Mouse (Mus musculus) ovary, postnatal 10 days (tissue): ENCODE results near the gene Cyp1a1.
"Not testable (repeated sequence)": the region's sequence is repeated elsewhere in the genome, so short reads cannot be mapped to it uniquely, and the experiment has no call there.

Source experiments
- DNase-seq: peaks from one replicate; pipeline ENCODE4 v3.0.0; 2022; ENCODE audit warnings: low spot score

The Cyp1a1 gene

GRCm38 (mm10) chr9:57706496-57706895, 18.8 kb downstream of the Cyp1a1 start:
- no peak for DNase-seq

GRCm38 (mm10) chr9:57708068-57708719, 20.5 kb downstream of the Cyp1a1 start, which contains the start of gene Edc3:
TSS of gene Edc3 (plus strand) at chr9:57708540.
- DNase-seq = peak; percentile 73

- no peak for DNase-seq
These were observed 21.1 kb downstream of the Cyp1a1 start for GRCm38 (mm10) chr9:57708720-57709274.

GRCm38 (mm10) chr9:57710214-57710613, 22.5 kb downstream of the Cyp1a1 start:
- DNase-seq = not testable (repeated sequence)

- no peak for DNase-seq
These were observed 24.5 kb downstream of the Cyp1a1 start for GRCm38 (mm10) chr9:57712194-57712593.

GRCm38 (mm10) chr9:57718408-57718807, 30.7 kb downstream of the Cyp1a1 start:
- no peak for DNase-seq

- no peak for DNase-seq
These were observed 33.0 kb downstream of the Cyp1a1 start for GRCm38 (mm10) chr9:57720736-57721135.

- no peak for DNase-seq
These were observed 34.6 kb downstream of the Cyp1a1 start for GRCm38 (mm10) chr9:57722371-57722770.

GRCm38 (mm10) chr9:57723315-57723715, 35.6 kb downstream of the Cyp1a1 start:
- DNase-seq = no peak

GRCm38 (mm10) chr9:57723796-57724195, 36.1 kb downstream of the Cyp1a1 start:
- DNase-seq = no peak

GRCm38 (mm10) chr9:57724701-57725100, 37.0 kb downstream of the Cyp1a1 start:
- DNase-seq = no peak

- DNase-seq = no peak
These were observed 40.6 kb downstream of the Cyp1a1 start for GRCm38 (mm10) chr9:57728312-57728711.

GRCm38 (mm10) chr9:57733606-57734005, 45.9 kb downstream of the Cyp1a1 start:
- no peak for DNase-seq

GRCm38 (mm10) chr9:57739863-57740262, 52.1 kb downstream of the Cyp1a1 start:
- DNase-seq = no peak

- DNase-seq = no peak
These were observed 56.8 kb downstream of the Cyp1a1 start for GRCm38 (mm10) chr9:57744462-57745091.

GRCm38 (mm10) chr9:57747067-57747466, 59.3 kb downstream of the Cyp1a1 start:
- DNase-seq = no peak

- DNase-seq = no peak
These were observed 60.4 kb downstream of the Cyp1a1 start for GRCm38 (mm10) chr9:57748137-57748536.

- DNase-seq = no peak
These were observed 61.1 kb downstream of the Cyp1a1 start for GRCm38 (mm10) chr9:57748831-57749230.

- no peak for DNase-seq
These were observed 63.2 kb downstream of the Cyp1a1 start for GRCm38 (mm10) chr9:57750901-57751300.
